Mouse (Mus musculus): ENCODE data around the gene Phf3.

DNA sequence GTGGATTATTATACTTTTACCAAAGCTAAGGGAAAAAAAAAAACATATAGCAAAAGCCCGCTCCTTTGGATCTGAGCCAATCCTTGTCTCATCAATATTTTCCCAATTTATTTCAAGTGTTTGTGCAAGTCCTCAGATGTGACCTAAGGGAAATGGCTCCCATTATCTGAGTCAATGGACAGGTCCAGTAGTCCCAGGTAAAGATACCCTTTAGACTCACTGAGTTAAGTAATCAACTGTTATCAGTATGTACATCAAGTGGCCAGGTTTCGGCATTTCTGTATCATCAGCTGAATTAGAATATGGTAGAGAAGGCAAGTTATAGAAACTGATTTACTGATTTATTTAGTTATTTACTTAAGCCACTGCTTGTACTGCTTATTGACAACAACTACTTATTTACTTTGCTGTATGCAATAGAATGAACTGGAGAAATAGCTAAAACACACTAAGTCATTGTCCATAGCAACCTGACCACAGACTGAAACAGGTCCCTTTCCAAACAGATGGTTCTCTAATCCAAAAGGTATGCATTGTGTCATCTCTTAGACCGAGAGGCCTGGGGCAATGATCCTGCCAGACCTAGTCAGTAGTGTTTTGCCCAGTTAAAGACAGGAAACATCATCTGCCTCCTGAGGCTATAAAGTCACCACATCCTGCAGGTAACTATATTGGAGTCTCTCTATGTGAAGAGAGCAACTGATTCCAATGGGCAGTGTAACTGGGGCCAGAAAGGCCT, 29.9 kb upstream of the Phf3 start:
- TF ChIP-seq USF1 (IDR thresholded peaks at IDR 0.05; ENCODE audit: low read depth) (no peak), POLR2A (IDR thresholded peaks at IDR 0.05; ENCODE audit: insufficient read length, low read depth) (no peak), MAX (IDR thresholded peaks at IDR 0.05; ENCODE audit: low read depth) (no peak), TCF3 (IDR thresholded peaks at IDR 0.05; ENCODE audit: insufficient read length, low read depth) (no peak), E2F4 (IDR thresholded peaks at IDR 0.05; ENCODE audit: insufficient read depth) (no peak), TCF12 (IDR thresholded peaks at IDR 0.05; ENCODE audit: insufficient read depth, poor library complexity, severe bottlenecking) (no peak), POLR2AphosphoS2 (IDR thresholded peaks at IDR 0.05; ENCODE audit: insufficient read length, low read depth) (no peak), MYOG (IDR thresholded peaks at IDR 0.05; ENCODE audit: control insufficient read depth in 1 of 3, insufficient read depth in 1 of 3, insufficient read length in 2 of 3, low read depth in 2 of 3) (no peak), MYOD1 (IDR thresholded peaks at IDR 0.05; ENCODE audit: control insufficient read depth in 1 of 3, insufficient read length in 2 of 3, low read depth in 2 of 3) (no peak), CEBPB (IDR thresholded peaks at IDR 0.05; ENCODE audit: insufficient read depth, poor library complexity, severe bottlenecking) (no peak)

Data from myocyte (in vitro differentiated cells).